Mouse (Mus musculus): ENCODE data around the gene Med27. TPM values are rescaled to one million over a fixed set of nuclear protein-coding genes. Genes with fewer than 3 reads are reported as not detected.

Med27 gene
- 76.2 and 77.9 TPM in 2 replicates for polyA plus RNA-seq (2014; fragmentation: Nextera tagmentation; extraction: Ambion mirVana)

DNA sequence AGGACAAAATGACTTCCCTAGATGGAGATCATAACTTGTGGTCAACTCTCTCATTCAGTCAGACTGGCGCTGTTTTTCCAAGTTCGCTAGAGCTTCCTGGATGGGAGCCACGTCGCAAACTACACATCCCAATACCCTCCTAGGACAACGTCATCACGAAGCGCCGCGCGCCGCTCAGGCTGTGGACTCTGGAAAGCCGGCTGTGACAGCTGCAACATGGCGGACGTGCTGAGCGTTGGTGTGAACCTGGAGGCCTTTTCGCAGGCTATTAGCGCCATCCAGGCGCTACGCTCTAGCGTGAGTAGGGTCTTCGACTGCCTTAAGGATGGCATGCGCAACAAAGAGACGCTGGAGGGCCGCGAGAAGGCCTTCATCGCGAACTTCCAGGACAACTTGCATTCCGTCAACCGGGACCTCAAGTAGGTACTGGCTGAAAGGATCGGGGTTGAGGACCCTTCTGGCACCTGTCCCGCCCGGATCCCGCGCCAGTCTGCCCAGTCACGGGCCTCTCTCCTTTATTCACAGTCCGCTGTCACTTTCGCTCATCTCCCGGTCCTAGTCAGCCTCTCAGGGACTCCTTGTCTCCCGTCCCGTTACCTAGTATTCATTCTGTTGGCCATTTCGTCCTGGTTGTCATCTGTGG is at the start of gene Med27:
Gene Med27 (plus strand): TSS at position 191 of the 643 bp plus-strand sequence.
- WGBS: 2% methylated on average over 41 of the region's 41 CpGs
- Histone ChIP-seq H3K27ac (ENCODE audit: low read depth, low read length) (peak within 1 kb of the TSS; percentile 49), H3K36me3 (ENCODE audit: control insufficient read depth, insufficient read depth, low read length) (peaks cover 14% of the 10 kb centered on the region), H3K4me2 (ENCODE audit: low read depth, low read length) (peak within 1 kb of the TSS; percentile 81), H3K27me3 (ENCODE audit: control insufficient read depth, insufficient read depth, low read length) (no peaks in the 10 kb centered on the region), H3K9ac (replicated peaks; ENCODE audit: low read depth, low read length) (peak within 1 kb of the TSS; percentile 69), H3K4me3 (ENCODE audit: low read depth, low read length) (peak within 1 kb of the TSS; percentile 68), H3K9me3 (ENCODE audit: control insufficient read depth, low read length) (no peaks in the 10 kb centered on the region), H3K4me1 (ENCODE audit: control insufficient read depth, insufficient read depth, low read length) (peaks cover 11% of the 10 kb centered on the region)
- peak; percentile 97 for ATAC-seq (ENCODE audit: low read depth)

DNA sequence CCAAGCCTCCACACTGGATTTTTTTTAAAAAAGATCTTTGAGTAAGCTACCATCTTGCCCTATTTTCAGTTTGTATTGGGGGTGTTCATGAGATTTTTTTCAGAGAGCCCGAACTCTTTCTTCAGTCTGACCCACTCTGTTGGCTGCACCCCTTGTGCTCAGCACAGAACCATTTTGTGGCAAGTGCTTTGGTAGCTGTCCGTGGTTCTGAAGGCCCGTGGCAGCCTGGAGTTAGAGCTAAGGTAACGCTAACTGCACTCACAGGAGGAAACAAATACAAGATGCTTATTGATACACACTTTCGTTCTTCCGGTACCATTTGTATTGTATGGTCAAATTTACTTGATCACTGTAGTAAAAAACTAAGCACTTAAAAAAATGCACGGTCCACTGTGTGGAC is 36.7 kb upstream of the Med27 start:
- Histone ChIP-seq H3K36me3 (ENCODE audit: control insufficient read depth, insufficient read depth, low read length) (no peaks in the 10 kb centered on the region), H3K27ac (ENCODE audit: low read depth, low read length) (no peak overlapping the region), H3K9ac (replicated peaks; ENCODE audit: low read depth, low read length) (no peak overlapping the region), H3K27me3 (ENCODE audit: control insufficient read depth, insufficient read depth, low read length) (no peaks in the 10 kb centered on the region), H3K4me3 (ENCODE audit: low read depth, low read length) (no peak overlapping the region), H3K4me2 (ENCODE audit: low read depth, low read length) (no peak overlapping the region), H3K4me1 (ENCODE audit: control insufficient read depth, insufficient read depth, low read length) (no peaks in the 10 kb centered on the region), H3K9me3 (ENCODE audit: control insufficient read depth, low read length) (no peaks in the 10 kb centered on the region)
- no peak for ATAC-seq (ENCODE audit: low read depth)
- 51% methylated on average over 7 of the region's 7 CpGs for WGBS

DNA sequence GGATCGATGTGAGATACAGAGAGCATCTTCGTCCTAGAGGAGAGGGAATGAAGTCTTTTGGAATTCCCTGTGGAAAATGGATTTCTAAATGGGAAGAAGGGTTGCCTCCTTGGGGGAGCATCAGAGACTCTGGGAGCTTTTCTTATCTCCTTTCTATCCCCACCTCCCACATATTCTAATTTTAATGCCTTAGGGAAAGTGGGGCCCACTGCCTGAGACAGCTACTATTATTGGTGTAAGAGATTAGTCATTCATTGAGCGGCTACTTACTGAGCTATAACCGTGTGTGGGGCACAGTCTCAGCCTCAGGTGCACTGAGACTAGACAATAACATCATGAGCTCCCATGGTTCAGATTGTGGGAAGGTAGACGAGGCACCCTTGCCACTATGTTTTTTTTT is 34.6 kb upstream of the Med27 start:
- H3K4me2 ChIP-seq (ENCODE audit: low read depth, low read length): no peak overlapping the region
- no peaks in the 10 kb centered on the region for H3K36me3 ChIP-seq (ENCODE audit: control insufficient read depth, insufficient read depth, low read length)
- H3K9me3 ChIP-seq (ENCODE audit: control insufficient read depth, low read length): no peaks in the 10 kb centered on the region
- no peak overlapping the region for H3K27ac ChIP-seq (ENCODE audit: low read depth, low read length)
- WGBS: 86% methylated on average over 5 of the region's 5 CpGs
- no peaks in the 10 kb centered on the region for H3K27me3 ChIP-seq (ENCODE audit: control insufficient read depth, insufficient read depth, low read length)
- no peak overlapping the region for H3K4me3 ChIP-seq (ENCODE audit: low read depth, low read length)
- no peak overlapping the region for H3K9ac ChIP-seq (replicated peaks; ENCODE audit: low read depth, low read length)
- no peak for ATAC-seq (ENCODE audit: low read depth)
- no peaks in the 10 kb centered on the region for H3K4me1 ChIP-seq (ENCODE audit: control insufficient read depth, insufficient read depth, low read length)

DNA sequence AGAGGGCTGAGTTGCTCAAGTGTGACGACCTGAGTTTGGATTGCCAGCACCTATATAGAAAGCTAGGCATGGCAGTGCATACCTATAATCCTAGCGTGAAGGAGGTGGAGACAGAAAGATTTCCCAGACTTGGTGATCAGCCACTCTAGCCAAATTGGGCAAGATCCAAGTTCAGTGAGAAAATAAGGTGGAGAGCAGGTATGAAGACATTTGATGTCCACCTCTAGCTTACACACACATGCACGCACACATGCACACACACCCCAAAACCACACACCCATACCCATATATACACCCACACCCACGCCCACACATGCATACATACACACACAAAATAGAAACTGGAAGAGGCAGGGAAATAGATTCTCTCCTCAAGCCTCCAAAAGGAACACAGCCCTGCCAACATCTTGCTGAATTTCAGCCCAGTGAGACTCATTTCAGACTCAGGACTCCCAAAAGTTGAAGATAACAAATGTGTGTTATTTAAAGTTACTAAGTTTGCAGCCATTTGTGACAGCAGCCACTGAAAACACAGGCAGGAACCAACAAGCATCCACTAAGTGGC is 28.6 kb upstream of the Med27 start:
- WGBS: 78% methylated on average over 4 of the region's 4 CpGs
- Histone ChIP-seq H3K36me3 (ENCODE audit: control insufficient read depth, insufficient read depth, low read length) (no peaks in the 10 kb centered on the region), H3K4me1 (ENCODE audit: control insufficient read depth, insufficient read depth, low read length) (no peaks in the 10 kb centered on the region), H3K27ac (ENCODE audit: low read depth, low read length) (no peak overlapping the region), H3K27me3 (ENCODE audit: control insufficient read depth, insufficient read depth, low read length) (no peaks in the 10 kb centered on the region), H3K9me3 (ENCODE audit: control insufficient read depth, low read length) (no peaks in the 10 kb centered on the region), H3K4me2 (ENCODE audit: low read depth, low read length) (no peak overlapping the region), H3K9ac (replicated peaks; ENCODE audit: low read depth, low read length) (no peak overlapping the region), H3K4me3 (ENCODE audit: low read depth, low read length) (no peak overlapping the region)
- ATAC-seq (ENCODE audit: low read depth): no peak

DNA sequence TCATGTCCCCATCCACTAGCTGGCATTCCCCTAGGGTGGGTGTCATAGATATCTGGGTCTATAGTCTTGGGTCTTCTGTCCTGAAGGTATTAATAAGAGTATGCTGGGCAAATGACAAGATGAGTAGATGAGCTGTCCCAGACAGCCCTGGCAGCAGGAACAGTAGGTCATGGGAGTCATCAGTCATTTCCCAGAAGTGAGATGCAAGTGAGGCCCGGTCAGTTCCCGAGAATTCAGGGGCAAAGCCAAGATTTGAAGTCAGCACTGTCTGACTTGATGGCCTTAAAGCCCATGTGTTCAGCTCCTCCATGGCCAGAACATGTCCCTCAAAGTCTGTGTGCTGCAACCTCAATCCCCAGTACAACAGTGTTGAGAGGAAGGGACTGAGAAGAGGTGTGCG is 28.0 kb upstream of the Med27 start:
- no peak overlapping the region for H3K27ac ChIP-seq (ENCODE audit: low read depth, low read length)
- H3K4me1 ChIP-seq (ENCODE audit: control insufficient read depth, insufficient read depth, low read length): no peaks in the 10 kb centered on the region
- H3K36me3 ChIP-seq (ENCODE audit: control insufficient read depth, insufficient read depth, low read length): no peaks in the 10 kb centered on the region
- ATAC-seq (ENCODE audit: low read depth): no peak
- H3K9me3 ChIP-seq (ENCODE audit: control insufficient read depth, low read length): no peaks in the 10 kb centered on the region
- no peak overlapping the region for H3K9ac ChIP-seq (replicated peaks; ENCODE audit: low read depth, low read length)
- H3K4me3 ChIP-seq (ENCODE audit: low read depth, low read length): no peak overlapping the region
- H3K27me3 ChIP-seq (ENCODE audit: control insufficient read depth, insufficient read depth, low read length): no peaks in the 10 kb centered on the region
- H3K4me2 ChIP-seq (ENCODE audit: low read depth, low read length): no peak overlapping the region
- WGBS: 92% methylated on average over 3 of the region's 3 CpGs

DNA sequence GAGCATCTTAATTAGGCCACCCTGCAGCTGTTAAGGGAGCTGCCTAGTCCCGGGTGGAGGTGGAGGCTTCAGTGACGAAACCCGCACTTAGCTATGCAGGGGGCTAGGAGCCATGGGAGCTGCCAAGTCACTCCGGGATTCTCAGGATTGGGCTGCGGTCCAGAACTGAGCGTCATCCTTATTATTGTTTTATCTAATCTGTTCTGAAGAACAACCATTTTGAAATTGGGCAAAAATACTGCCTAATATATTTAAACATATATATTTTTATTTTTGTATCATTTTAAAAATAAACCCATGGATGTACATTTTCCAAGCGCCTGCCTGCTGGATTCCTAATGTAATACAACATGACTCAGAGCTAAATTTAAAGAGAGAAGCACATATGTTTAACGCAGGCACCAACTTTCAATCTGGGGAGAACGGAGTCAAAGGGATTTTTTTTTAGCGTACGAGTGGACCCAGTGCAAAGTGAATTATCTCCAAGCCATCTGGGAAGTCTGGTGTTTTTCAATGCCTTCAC is 26.3 kb upstream of the Med27 start:
- Histone ChIP-seq H3K9ac (replicated peaks; ENCODE audit: low read depth, low read length) (no peak overlapping the region), H3K4me3 (ENCODE audit: low read depth, low read length) (no peak overlapping the region), H3K9me3 (ENCODE audit: control insufficient read depth, low read length) (no peaks in the 10 kb centered on the region), H3K27me3 (ENCODE audit: control insufficient read depth, insufficient read depth, low read length) (no peaks in the 10 kb centered on the region), H3K27ac (ENCODE audit: low read depth, low read length) (no peak overlapping the region), H3K4me1 (ENCODE audit: control insufficient read depth, insufficient read depth, low read length) (no peaks in the 10 kb centered on the region), H3K36me3 (ENCODE audit: control insufficient read depth, insufficient read depth, low read length) (no peaks in the 10 kb centered on the region), H3K4me2 (ENCODE audit: low read depth, low read length) (no peak overlapping the region)
- no peak for ATAC-seq (ENCODE audit: low read depth)
- WGBS: 58% methylated on average over 11 of the region's 11 CpGs

DNA sequence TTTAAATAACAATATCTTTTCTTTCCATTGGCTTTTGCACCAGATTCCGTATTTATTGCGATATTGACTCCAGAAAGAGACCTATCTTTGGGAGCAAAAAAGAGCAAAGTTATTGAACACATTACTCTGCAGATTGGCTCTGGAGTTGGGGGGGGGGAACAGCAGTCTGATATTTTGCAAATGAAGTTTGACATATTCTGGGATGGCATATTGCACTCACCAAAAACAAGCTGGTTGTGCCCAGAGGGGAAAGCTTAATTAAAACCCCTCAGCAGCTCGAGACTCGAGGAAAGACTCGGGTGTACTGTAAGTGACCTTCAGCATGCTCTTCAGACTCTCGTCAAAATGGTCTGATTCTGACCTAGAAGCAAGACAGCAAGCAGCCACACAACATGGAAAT is 25.8 kb upstream of the Med27 start:
- Histone ChIP-seq H3K4me3 (ENCODE audit: low read depth, low read length) (no peak overlapping the region), H3K9ac (replicated peaks; ENCODE audit: low read depth, low read length) (no peak overlapping the region), H3K4me1 (ENCODE audit: control insufficient read depth, insufficient read depth, low read length) (no peaks in the 10 kb centered on the region), H3K27ac (ENCODE audit: low read depth, low read length) (no peak overlapping the region), H3K9me3 (ENCODE audit: control insufficient read depth, low read length) (no peaks in the 10 kb centered on the region), H3K36me3 (ENCODE audit: control insufficient read depth, insufficient read depth, low read length) (no peaks in the 10 kb centered on the region), H3K27me3 (ENCODE audit: control insufficient read depth, insufficient read depth, low read length) (no peaks in the 10 kb centered on the region), H3K4me2 (ENCODE audit: low read depth, low read length) (no peak overlapping the region)
- ATAC-seq (ENCODE audit: low read depth): no peak
- 76% methylated on average over 6 of the region's 6 CpGs for WGBS

DNA sequence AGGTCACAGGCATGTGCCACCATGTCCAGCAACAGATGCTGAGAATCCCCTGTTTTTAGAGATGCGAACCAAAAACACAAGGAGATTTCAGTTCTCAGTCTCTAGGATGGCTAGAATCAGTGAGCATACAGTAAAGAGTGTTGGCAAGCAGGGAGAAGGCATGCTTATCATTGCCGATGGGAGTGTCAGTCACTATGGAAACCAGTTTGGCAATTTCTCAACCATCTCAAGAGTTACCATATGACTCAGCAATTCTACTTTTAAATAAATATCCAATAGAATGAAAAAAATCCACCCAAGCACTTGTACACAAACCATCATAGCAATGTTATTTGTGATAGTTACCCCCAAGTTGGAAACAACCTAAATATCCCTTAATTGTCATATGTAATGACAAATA is 22.2 kb upstream of the Med27 start:
- no peak overlapping the region for H3K9ac ChIP-seq (replicated peaks; ENCODE audit: low read depth, low read length)
- H3K9me3 ChIP-seq (ENCODE audit: control insufficient read depth, low read length): no peaks in the 10 kb centered on the region
- no peak overlapping the region for H3K4me2 ChIP-seq (ENCODE audit: low read depth, low read length)
- no peak for ATAC-seq (ENCODE audit: low read depth)
- no peak overlapping the region for H3K4me3 ChIP-seq (ENCODE audit: low read depth, low read length)
- no peaks in the 10 kb centered on the region for H3K4me1 ChIP-seq (ENCODE audit: control insufficient read depth, insufficient read depth, low read length)
- H3K27ac ChIP-seq (ENCODE audit: low read depth, low read length): no peak overlapping the region
- no peaks in the 10 kb centered on the region for H3K36me3 ChIP-seq (ENCODE audit: control insufficient read depth, insufficient read depth, low read length)
- 90% methylated on average over 2 of the region's 2 CpGs for WGBS
- H3K27me3 ChIP-seq (ENCODE audit: control insufficient read depth, insufficient read depth, low read length): no peaks in the 10 kb centered on the region

DNA sequence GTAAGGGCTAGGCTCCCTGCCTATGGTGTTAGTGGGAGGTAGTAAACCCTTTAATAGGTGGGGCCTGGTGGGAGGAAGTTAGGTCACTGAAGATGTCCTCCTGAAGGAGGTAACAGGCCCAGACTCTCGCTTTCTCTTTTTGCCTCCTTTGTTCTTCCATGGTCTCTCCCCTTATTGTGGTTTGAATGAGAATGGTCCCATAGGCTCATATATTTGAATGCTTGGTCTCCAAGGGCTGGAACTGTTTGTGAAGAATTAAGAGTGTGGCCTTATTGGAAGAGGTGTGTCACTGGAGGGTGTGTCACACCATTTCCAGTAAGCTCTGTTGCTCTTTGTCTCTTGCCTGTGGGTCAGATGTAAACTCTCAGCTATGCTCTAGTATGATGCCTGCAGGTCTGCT is 16.1 kb upstream of the Med27 start:
- no peaks in the 10 kb centered on the region for H3K27me3 ChIP-seq (ENCODE audit: control insufficient read depth, insufficient read depth, low read length)
- WGBS: 88% methylated on average over 1 of the region's 1 CpGs
- no peak overlapping the region for H3K9ac ChIP-seq (replicated peaks; ENCODE audit: low read depth, low read length)
- H3K36me3 ChIP-seq (ENCODE audit: control insufficient read depth, insufficient read depth, low read length): no peaks in the 10 kb centered on the region
- H3K4me1 ChIP-seq (ENCODE audit: control insufficient read depth, insufficient read depth, low read length): no peaks in the 10 kb centered on the region
- no peaks in the 10 kb centered on the region for H3K9me3 ChIP-seq (ENCODE audit: control insufficient read depth, low read length)
- no peak overlapping the region for H3K4me3 ChIP-seq (ENCODE audit: low read depth, low read length)
- no peak overlapping the region for H3K27ac ChIP-seq (ENCODE audit: low read depth, low read length)
- no peak overlapping the region for H3K4me2 ChIP-seq (ENCODE audit: low read depth, low read length)
- no peak for ATAC-seq (ENCODE audit: low read depth)
